Mouse (Mus musculus): ENCODE results near the gene Hint1.

Hint1 gene

GRCm38 (mm10) chr11:54861471-54862420 lies 4.4 kb upstream of the Hint1 start:
- in situ Hi-C loops (cut with MboI) = loop anchor here (5.0 kb wide), 1 partner anchor 154 kb away; no protein-coding TSS in a partner anchor

GRCm38 (mm10) chr11:54862621-54863520 lies 3.3 kb upstream of the Hint1 start:
- in situ Hi-C loops (cut with MboI) = loop anchor here (5.0 kb wide), 1 partner anchor 156 kb away; no protein-coding TSS in a partner anchor

GRCm38 (mm10) chr11:54865330-54866085 lies 675 bp upstream of the Hint1 start:
- in situ Hi-C loops (cut with MboI) = no loop called here

- in situ Hi-C loops (cut with MboI) = no loop called here
Observed at GRCm38 (mm10) chr11:54867049-54867385, 834 bp downstream of the Hint1 start.

- in situ Hi-C loops (cut with MboI) = no loop called here
Observed at GRCm38 (mm10) chr11:54867903-54868434, 1.8 kb downstream of the Hint1 start.

- in situ Hi-C loops (cut with MboI) = no loop called here
Observed at GRCm38 (mm10) chr11:54868445-54868844, 2.3 kb downstream of the Hint1 start.

- in situ Hi-C loops (cut with MboI) = no loop called here
Observed at GRCm38 (mm10) chr11:54869318-54869717, 3.1 kb downstream of the Hint1 start.

- in situ Hi-C loops (cut with MboI) = no loop called here
Observed at GRCm38 (mm10) chr11:54871831-54872537, 5.8 kb downstream of the Hint1 start.

- in situ Hi-C loops (cut with MboI) = no loop called here
Observed at GRCm38 (mm10) chr11:54876031-54876430, 9.8 kb downstream of the Hint1 start.

- in situ Hi-C loops (cut with MboI) = no loop called here
Observed at GRCm38 (mm10) chr11:54878893-54879292, 12.7 kb downstream of the Hint1 start.

GRCm38 (mm10) chr11:54879434-54879833 lies 13.3 kb downstream of the Hint1 start:
- in situ Hi-C loops (cut with MboI) = no loop called here

- in situ Hi-C loops (cut with MboI) = loop anchor here (5.0 kb wide), 1 partner anchor 47 kb away; no protein-coding TSS in a partner anchor
Observed at GRCm38 (mm10) chr11:54879922-54880321, 13.7 kb downstream of the Hint1 start.

- in situ Hi-C loops (cut with MboI) = loop anchor here (5.0 kb wide), 1 partner anchor 46 kb away; no protein-coding TSS in a partner anchor
Observed at GRCm38 (mm10) chr11:54881051-54881474, 14.9 kb downstream of the Hint1 start.

GRCm38 (mm10) chr11:54882671-54883070 lies 16.5 kb downstream of the Hint1 start:
- in situ Hi-C loops (cut with MboI) = loop anchor here (5.0 kb wide), 1 partner anchor 45 kb away; no protein-coding TSS in a partner anchor

GRCm38 (mm10) chr11:54884197-54884828 lies 18.1 kb downstream of the Hint1 start:
- in situ Hi-C loops (cut with MboI) = loop anchor here (5.0 kb wide), 1 partner anchor 43 kb away; no protein-coding TSS in a partner anchor

GRCm38 (mm10) chr11:54884937-54885336 lies 18.8 kb downstream of the Hint1 start:
- in situ Hi-C loops (cut with MboI) = loop anchor here (5.0 kb wide), 1 partner anchor 42 kb away; no protein-coding TSS in a partner anchor

GRCm38 (mm10) chr11:54885406-54885805 lies 19.2 kb downstream of the Hint1 start:
- in situ Hi-C loops (cut with MboI) = no loop called here

- in situ Hi-C loops (cut with MboI) = no loop called here
Observed at GRCm38 (mm10) chr11:54887927-54888326, 21.7 kb downstream of the Hint1 start.

- in situ Hi-C loops (cut with MboI) = no loop called here
Observed at GRCm38 (mm10) chr11:54891341-54891740, 25.2 kb downstream of the Hint1 start.

- in situ Hi-C loops (cut with MboI) = no loop called here
Observed at GRCm38 (mm10) chr11:54892091-54892490, 25.9 kb downstream of the Hint1 start.
